Mouse (Mus musculus) monocyte, adult 5-6 weeks (primary cell): ENCODE data around the gene Snai3. TPM values are rescaled to one million over a fixed set of nuclear protein-coding genes. Genes with fewer than 3 reads are reported as not detected.

Source experiments
- ATAC-seq: fragments of 153-309, 156-312 bp; replicated peaks from 2 replicates; pipeline ENCODE4 v1.8.0; 2017; ENCODE audit warnings: mild to moderate bottlenecking; ENCODE audit not compliant: low TSS enrichment, insufficient number of reproducible peaks, severe bottlenecking, poor library complexity, low FRiP score
- total RNA-seq: library from RNA; stranded (forward); fragments of 200-1000, 200-491, 200-594 nt; gene quantifications from 3 replicates; pipeline ENCODE4 v1.2.3, GENCODE M21; 2017

Snai3 gene
- total RNA-seq, 1 experiment from 2014 or later: not detected

DNA sequence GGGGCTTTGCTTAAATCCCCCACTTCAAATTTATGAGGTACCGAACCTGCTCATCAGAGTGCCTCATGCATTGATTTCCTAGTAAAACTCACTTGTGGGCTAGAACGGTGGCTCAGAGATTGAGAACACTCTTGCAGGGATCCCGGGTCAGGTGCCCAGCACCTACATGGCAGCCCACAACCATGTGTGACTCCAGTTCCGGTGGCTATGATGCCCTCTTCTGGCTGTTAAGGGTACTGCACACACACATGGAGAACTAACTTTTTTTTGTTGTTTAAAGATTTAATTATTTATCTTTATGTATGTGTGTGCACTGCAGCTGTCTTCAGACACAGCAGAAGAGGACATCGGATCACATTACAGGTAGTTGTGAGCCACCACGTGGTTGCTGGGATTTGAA lies 25.2 kb downstream of the Snai3 start:
- no peak for ATAC-seq

DNA sequence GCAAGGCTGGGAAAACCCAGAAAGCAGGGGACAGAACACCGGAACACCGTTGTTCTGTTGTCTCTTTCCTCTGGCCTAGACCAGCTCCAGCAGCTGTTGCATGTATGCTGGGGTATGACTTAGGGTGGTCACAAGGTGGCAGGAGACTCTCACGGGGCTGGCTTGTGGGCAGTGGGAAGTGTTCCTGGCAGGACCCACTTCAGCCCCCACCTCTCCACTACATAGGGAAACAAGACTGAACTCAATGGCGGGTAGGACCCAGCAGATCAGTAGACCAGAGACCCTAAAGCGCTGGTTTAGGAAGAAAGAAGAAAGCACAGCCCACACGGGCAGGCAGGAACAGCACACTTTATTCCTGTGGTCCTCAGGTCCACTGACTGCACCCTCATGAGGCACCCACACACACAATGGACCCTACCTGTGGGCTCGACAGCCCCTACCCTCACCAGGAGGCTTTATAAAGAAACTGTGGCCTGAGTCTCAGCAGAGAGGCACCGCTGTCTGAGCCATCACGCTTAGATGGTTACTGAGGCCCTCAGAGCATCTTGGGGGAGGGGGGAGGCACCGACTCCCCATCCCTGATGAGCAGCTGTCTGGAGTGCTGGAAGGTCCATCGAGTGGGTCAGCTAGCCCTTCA lies 27.1 kb downstream of the Snai3 start:
- ATAC-seq: no peak

DNA sequence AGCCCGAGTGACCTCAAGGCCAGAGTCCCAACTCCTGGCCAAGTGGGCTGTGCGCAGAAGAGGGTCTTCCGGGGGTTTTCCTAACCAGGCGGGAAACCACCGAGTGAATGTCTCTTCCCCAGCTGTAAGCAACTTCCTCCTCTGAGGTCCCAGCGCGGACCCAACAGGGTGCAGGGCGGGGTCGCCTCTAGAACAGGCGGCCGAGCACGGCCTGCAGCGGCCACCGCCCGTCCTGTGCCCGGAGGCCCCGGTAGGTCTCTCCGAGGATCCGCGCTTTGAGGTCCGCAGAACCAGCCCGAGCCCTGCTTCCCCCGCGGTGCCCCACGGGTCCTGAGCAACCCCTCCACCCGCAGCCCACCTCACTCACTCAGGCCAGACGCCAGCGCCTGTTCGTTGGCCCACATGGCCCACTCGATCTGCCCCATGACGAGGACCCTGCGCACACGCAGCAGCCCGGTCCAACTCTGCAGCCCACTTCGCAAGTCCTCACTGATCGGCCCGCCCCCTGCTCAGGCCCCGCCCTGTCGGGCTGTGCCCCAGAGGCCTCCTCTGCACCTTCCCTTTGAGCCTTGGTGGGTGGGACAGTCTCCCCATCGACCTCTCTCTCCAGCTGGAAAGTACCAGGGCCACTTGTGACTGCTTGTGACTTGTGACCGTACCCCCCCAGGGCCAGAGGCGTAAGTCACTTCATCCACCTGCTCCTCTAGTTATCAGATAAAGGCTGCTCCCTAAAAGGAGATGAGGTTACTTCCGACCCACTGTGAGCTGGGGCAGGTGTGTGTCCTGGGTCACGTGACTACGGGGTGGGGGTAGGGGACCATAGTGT lies 27.9 kb downstream of the Snai3 start, which contains the start of gene Cyba:
TSS of gene Cyba (minus strand) at position 488 of the 826 bp plus-strand sequence.
- peak; percentile 36 for ATAC-seq

DNA sequence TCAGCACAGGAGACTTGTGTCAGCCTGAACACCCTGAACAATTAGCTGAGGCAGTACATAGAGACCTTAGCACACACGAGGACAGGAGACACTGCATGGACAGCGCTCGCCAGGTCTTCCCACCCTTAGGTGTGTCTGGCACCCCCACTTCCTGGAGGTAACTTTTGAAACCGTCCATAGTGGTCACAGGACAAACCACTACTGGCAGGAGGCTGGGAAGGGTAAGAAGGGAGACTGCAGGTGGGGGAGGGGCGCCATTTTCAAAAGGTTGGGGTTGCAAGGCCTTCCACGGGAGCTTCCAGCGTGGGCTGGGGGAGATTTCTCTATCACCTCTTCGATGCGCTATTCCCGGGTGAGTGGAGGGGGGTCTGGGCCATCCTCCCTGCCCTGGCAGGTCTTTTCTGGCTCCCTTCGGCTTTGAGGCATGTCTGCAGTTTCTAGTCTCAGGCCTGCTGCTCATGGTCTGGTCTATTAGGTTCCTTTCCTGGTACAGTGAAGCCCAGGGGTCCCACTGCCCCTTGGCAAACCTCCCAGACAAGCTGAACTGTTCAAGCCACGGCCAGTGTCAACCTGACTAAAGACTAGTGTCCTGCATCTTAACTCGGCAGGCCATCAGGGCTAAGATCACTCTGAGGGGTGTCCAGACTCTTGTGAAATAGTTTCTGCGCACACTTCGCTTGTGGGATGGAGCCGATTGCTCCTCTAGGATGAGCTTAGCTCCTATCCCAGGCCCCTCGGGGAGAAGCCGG lies 28.7 kb downstream of the Snai3 start:
- ATAC-seq: no peak

DNA sequence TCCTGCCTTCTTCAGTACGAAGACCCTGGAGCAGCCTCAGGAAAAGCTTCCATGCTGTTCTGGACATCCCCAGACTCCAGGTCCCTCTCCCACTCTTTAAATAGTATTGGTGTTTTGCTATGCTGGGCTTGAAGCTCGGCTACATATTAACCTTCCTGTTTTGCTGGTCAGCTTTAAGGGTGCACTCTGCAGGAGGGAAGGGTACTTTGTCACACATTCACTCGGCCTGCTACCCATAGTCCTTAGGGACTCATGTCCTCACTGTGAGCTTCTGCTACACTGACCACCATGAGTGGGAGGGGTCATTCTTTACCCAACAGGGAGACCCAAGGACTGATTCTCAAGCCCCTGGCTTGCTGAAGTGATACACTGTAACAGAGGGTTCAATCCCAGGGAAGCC lies 29.9 kb downstream of the Snai3 start:
- ATAC-seq: no peak

DNA sequence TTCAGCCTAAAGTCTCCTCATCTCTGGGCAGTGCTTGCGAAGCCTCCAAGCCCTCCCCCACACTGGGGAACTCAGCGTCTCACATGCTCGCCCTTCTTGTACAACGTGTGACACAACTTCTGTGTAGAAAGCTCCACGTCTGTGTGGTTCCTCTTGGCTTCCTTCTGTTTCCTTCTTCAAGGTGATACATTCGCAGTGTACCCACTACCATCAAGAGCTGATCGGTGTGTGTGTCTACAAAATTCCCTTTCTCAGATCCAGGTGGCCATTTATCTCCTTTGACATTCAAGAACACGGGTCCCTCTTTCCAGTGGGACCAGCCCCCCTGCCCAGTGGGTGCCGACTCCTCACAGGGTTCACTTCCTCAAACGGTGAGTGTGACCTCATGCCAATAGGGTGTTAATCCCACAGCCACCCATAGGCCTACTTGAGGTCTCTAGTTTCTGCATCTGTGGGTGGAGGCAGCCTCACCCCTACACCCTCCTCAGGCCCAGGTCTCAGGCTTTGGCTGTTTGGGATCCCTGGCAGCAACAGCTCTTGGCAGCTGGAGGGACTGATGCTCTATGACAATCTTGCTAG lies 30.4 kb downstream of the Snai3 start:
- peak; percentile 76 for ATAC-seq

DNA sequence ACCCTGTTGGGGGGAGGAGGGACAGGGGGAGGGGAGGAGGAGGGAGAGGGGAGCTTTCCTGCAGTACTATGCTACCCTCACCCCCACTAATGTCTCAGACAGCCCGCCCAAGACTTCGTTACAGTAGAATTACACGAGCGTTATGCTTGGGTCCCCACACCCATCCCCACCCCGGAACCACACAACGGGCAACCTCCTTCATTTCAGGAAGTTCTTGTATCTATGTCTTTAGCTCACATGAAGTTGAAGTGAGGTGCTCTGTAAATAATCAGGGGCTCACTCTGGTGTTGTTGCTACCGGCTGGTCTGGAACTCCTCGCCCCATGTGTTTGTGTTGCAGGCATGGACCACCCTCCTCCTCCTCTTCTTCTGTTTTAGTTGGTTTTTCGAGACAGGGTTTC lies 32.4 kb downstream of the Snai3 start:
- no peak for ATAC-seq

DNA sequence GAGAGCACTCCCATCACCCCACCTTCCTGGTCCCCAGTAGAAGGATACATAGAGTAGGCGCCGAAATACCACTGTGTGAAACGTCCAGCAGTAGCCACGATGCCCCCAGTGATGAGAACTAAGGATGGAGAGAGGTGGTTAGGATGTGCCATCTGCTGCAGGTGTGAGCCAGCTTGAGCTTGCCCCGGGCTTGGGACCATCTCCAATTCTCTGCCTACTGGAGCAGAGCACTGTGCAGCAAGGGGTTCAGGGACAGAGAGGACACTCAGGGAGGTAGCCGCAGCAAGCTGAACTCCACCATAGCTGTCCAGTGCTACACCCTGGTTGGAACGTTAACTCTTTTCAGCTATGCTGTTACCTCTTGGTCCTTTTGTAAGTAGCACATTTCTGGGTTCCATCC lies 32.9 kb downstream of the Snai3 start:
- no peak for ATAC-seq

DNA sequence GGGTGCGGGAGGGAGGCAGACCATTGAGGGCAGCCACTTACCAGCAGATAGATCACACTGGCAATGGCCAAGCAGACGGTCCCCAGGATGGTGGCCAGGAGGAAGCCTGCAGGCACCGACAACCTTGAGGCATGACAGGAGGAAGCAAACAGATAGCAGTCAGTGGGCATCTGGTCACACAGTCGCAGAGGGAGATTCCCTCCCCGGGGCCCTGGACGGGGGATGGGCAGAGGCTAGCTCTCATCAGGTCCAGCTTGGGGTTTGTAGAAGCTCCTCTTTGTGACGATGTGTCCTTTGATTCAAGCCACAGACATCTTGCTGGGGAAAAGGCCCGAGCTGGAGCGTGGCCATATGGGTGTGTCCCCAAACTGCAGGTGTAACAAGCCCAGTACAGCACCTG lies 34.4 kb downstream of the Snai3 start:
- no peak for ATAC-seq

DNA sequence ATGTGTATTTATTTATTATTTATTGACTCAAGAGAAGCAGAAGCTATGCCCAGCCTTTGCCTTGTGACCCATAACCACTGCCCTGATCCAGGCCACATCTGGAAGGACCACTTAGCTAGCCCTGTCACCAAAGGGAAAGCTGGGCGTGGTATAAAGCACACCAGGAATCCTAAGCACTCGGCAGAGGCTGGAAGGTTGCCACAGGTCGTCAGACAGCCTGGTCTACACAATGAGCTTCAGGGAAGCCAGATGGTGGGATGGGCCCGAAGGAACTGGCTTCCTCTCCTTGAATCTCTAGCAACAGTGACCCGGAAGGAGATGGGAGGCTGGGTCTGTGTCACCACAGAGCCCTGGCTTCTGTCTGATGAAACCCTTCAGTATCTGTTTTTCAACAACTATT lies 36.9 kb downstream of the Snai3 start:
- ATAC-seq: no peak

DNA sequence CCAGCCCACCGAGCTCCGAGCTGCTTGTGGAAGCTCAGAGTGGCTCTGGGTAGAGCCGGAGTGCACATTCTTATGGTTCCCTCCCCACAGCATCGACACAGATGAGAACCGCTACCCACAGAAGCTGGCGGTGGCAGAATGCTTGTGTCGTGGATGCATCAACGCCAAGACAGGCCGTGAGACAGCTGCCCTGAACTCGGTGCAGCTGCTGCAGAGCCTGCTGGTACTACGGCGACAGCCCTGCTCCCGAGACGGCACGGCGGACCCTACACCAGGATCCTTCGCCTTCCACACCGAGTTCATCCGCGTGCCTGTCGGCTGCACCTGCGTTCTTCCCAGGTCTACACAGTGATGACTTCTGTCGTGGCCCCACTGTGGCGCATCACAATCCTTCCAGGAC lies 37.3 kb downstream of the Snai3 start:
- no peak for ATAC-seq

DNA sequence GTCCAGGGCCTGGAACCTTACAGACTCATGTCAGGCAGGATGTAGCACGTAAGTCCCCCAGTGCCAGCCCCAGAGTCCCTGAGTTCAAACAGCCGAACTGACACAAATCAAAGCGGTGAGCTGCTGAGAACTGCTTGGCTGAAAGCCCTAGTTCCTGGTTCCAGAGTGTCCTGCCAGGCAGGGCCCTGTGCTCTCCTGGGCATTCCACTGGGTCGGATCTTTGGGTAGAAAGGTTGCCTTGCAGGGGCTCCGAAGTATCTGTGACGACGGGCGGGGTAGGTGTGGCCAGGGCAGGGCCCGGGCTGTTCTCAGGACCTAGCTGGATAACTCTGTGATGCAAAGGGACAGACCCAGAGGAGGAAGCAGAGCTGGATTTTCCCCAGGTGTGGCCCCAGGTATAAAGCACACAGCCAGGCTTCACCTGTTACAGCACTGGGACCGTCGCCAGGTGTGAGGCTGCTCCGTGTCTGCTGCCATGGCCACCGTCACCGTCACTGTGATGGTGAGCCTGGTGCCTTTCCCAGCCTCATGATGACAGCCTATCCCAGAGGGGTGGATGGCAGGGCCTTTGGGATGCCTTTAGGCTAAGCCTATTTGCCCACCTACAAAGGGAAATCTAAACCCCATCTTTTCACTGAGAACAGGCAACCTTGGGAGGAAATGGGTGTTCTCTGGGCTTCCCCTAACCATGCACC lies 39.0 kb downstream of the Snai3 start, which contains the start of gene Il17c:
TSS of gene Il17c (plus strand) at position 645 of the 695 bp plus-strand sequence.
- no peak for ATAC-seq

DNA sequence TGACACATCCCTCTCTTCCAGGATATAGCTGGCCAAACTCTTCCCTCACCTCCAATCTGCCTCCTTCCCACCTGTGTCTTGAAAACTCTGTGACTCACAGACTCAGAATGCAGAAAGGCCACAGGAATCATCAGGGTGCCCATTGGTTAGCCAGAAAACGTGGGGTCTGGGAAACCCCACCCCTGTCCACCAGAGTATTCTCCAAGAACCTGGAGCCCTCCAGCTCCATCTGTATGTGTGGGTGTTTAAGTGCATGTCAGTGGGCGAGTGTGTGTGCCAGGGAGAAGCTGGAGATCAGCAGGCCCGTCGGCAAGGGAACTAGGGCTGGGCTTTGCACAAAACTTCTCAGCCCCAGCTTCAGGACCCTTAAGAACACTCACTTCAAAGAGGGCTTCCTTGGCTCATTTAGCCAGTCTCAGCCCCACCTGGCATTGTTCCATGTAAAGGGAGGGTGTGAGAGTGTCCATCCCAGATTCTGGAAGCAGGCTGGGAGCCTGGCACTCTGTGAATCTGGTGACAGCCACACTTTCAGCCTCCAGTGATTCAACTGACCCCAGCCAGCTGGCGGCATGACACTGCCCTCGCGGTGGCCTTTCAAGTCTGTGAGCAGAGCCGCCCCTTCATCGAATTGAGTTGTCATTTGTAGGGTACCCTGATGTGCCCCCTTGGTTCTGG lies 40.5 kb downstream of the Snai3 start:
- no peak for ATAC-seq

DNA sequence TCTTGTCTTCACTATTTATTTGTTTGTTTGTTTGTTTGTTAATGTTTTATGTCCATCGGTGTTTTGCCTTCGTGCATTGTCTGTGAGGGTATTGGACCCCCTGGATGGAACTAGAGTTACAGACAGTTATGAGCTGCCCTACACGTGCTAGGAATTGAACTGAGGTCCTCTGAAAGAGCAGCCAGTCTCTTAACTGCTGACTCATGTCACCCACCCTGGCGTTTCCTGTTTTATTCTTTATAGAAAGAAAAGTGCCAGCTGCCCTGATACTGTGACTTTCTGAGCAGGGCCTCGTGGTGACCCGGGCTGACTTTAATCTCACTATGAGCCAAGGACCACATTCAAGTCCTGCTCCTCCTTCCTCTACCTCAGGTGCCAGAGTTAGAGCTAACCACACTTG lies 45.0 kb downstream of the Snai3 start:
- no peak for ATAC-seq

DNA sequence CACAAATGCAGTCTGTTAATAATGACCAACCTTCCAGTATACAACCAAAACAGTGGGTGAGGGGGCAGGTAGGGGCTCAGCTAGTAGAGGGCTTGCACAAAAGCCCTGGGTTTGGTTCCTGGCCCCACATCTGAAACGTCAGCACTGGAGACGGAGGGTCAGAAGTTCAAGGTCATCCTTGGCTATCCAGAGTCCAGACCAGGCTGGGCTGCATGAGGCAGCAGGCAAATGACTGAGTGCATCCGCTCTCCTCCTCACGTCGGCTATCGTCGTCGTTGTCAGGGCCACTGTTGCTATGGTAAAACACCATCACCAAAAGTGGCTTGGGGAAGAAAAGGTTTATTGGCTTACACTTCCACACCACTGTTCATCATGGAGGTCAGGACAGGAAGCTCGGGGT lies 46.2 kb downstream of the Snai3 start:
- ATAC-seq: no peak

DNA sequence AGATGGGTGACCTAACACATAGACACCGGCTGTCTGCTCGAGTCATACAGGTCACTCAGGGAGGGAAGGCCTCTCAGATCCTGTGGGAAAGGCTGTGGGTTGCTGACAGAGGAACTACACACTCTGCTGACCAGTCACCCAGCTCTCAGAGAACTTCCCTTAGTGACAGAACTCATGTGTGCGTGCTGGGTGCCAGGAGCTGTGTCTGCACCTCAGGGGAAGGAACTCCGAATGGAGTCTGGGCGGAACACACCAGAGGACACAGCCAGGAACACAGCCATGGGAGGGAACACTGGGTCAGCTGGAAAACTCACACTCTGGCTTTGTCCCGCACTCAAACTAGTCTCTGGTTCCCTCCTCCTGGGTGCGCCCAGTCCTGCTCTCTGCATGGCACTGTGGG lies 52.9 kb downstream of the Snai3 start:
- no peak for ATAC-seq

DNA sequence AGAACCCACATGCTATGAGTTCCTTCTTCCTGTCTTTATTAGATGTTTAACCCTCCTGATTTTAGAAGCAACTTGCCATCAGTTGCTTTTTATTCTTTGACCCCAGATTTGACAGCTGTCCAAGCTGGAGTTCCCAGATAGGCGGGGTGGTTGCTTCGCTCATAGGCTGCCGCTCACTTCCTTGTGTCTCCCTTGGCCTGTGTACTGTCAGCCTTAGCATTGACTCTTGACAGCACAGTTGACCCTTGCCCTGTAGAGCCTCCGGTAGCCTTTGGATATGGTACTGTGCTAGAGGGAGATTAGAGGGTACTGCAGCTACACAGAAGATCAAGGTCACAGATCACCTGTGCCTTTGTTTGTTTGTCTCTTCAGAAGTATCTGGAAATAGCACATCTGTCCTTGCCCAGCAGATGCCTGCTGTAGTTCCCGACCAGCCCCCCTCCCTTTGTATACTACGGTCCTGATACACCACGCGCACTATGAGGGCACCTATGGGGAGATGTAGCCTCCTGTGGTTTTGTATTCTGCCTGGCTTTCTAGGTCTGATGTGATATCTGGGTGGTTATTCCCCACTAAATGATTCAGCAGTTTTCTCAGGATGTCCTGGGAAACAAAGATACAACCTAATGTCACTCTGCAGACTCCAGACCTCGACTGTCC lies 55.3 kb downstream of the Snai3 start:
- no peak for ATAC-seq
